Mouse (Mus musculus) liver, postnatal 0 days (tissue): ENCODE results near the gene Robo1. TPM values are rescaled to one million over a fixed set of nuclear protein-coding genes. Genes with fewer than 3 reads are reported as not detected.
A peak's percentile ranks its signal among the peaks of the same experiment; 100 is the strongest.

Source experiments
- ATAC-seq: fragments of 200-750 bp; cut with Nextera tagmentation; 2 replicates; pipeline ENCODE4 v1.8.0; 2017; ENCODE audit warnings: mild to moderate bottlenecking, moderate library complexity
- DNase-seq: peaks from one replicate; pipeline ENCODE4 v3.0.0-alpha.2; 2016
- H3K27ac ChIP-seq: fragments of 300-500 bp; sonication (generic); 2 replicates; pipeline ENCODE4 v1.5.1; 2014; ENCODE audit warnings: antibody characterized with exemption, moderate library complexity, mild to moderate bottlenecking, low read depth
- H3K27me3 ChIP-seq: fragments of 300-500 bp; sonication (generic); 2 replicates; pipeline ENCODE4 v1.6.1; 2014; ENCODE audit warnings: low read length, control low read depth, mixed read lengths; ENCODE audit not compliant: insufficient read depth
- H3K36me3 ChIP-seq: fragments of 300-500 bp; sonication (generic); replicated peaks from 2 replicates; pipeline ENCODE4 v1.6.1; 2014; ENCODE audit warnings: mild to moderate bottlenecking, control low read depth, low read length, moderate library complexity, mixed read lengths; ENCODE audit not compliant: insufficient read depth
- H3K4me1 ChIP-seq: fragments of 300-500 bp; sonication (generic); 2 replicates; pipeline ENCODE4 v1.6.1; 2014; ENCODE audit warnings: antibody characterized with exemption, mild to moderate bottlenecking, control low read depth; ENCODE audit not compliant: insufficient read depth
- H3K4me2 ChIP-seq: fragments of 300-500 bp; sonication (generic); 2 replicates; pipeline ENCODE4 v1.6.1; 2014; ENCODE audit warnings: low read depth, mild to moderate bottlenecking, low read length, moderate library complexity, mixed read lengths
- H3K4me3 ChIP-seq: fragments of 300-500 bp; sonication (generic); 2 replicates; pipeline ENCODE4 v1.5.1; 2014; ENCODE audit warnings: low read depth, low read length
- H3K9ac ChIP-seq: fragments of 300-500 bp; sonication (generic); replicated peaks from 2 replicates; pipeline ENCODE4 v1.6.1; 2014; ENCODE audit warnings: mild to moderate bottlenecking, moderate library complexity
- H3K9me3 ChIP-seq: fragments of 300-500 bp; sonication (generic); 2 replicates; pipeline ENCODE4 v1.6.1; 2016; ENCODE audit warnings: mild to moderate bottlenecking, control low read depth, low read length, mixed read lengths
- CTCF ChIP-seq: sonication (generic); IDR thresholded peaks from 2 replicates; pipeline ENCODE4 v1.5.1; 2016; ENCODE audit warnings: antibody characterized with exemption, low read depth
- EP300 ChIP-seq: IDR thresholded peaks from 2 replicates; pipeline ENCODE4 v1.6.1; 2016; ENCODE audit warnings: antibody characterized with exemption, low read depth, mild to moderate bottlenecking
- WGBS: fragments of 180-500 bp; shearing (Covaris S2); extraction: QIAGEN DNeasy Blood & Tissue Kit; methylation state at CpG from one replicate; pipeline ENCODE4 v1.1.7; 2014; ENCODE audit not compliant: insufficient replicate concordance; 5-methylcytosine and 5-hydroxymethylcytosine counted together
- polyA plus RNA-seq: library from polyadenylated mRNA; unstranded; fragments of >200 nt; fragmentation: Nextera tagmentation; extraction: Ambion mirVana; gene quantifications from 2 replicates; pipeline ENCODE4 v1.2.1, GENCODE M21; 2015

The Robo1 gene
- polyA plus RNA-seq, 1 experiment from 2014 or later: 2.4 TPM

DNA sequence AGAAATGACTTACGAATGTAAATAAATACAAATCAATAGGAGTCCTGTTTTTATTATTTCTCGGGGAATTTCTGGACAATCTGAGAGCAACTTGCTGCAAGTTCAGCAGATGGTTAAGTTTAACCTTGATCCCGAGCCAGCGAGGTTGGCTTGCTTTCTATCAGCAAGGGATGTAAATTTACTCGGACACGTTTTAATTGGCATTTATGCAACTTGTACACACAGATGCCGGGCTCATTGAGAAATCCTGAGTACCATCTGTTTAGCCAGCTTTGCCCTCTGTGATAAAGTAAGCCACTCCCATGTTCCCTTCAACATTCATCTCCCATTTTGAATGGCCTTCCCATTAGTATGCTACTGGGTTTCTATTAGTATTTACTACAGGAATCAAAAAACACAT is 580.0 kb downstream of the Robo1 start:
- H3K9ac ChIP-seq: no peak overlapping the region
- no peak overlapping the region for H3K27ac ChIP-seq
- no peak overlapping the region for H3K4me3 ChIP-seq
- no peaks in the 10 kb centered on the region for H3K27me3 ChIP-seq
- no peaks in the 10 kb centered on the region for H3K36me3 ChIP-seq
- no peaks in the 10 kb centered on the region for H3K9me3 ChIP-seq
- no peak overlapping the region for H3K4me2 ChIP-seq
- 51% methylated on average over 7 of the region's 7 CpGs for WGBS
- ATAC-seq (peak; percentile 62), DNase-seq (peak; percentile 15)
- no peak for TF ChIP-seq CTCF
- no peak for TF ChIP-seq EP300
- H3K4me1 ChIP-seq: no peaks in the 10 kb centered on the region

DNA sequence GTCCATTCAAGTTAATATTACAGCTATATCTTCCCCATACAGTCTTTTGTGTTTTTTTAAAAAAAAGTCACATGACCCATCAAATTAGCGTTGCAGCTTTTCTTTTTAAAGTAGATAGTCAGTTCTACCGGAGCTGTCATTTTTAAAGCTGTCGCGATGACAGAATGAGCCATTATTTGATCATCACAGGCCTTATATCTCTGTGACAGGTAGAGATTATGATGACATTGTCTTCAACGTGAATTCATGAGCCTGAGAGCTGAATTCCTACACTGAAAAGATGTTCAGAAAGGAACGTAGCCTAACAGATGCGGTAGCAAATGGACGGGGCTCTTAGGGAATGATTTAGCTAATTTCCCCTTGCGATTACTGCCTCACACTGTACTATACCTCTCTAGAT is 581.3 kb downstream of the Robo1 start:
- 84% methylated on average over 9 of the region's 9 CpGs for WGBS

DNA sequence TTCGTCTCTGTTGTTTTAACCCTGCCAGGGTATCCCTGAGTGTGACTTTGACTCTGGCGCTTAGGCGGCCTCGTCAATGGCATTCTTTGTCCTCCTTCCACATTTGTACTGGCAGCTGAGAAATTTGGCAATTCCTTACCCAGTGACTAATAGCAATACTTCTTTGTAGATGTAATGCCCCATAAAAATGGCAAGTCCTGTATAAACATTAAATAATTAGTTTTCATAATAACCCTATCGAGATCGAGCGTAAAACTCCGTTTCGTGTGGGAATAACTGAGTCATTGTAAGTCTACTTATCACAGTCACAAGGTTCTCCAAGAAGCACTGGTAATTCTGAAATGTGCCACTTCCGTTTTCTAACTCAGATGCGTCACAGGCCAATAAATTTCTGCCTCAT is 589.0 kb downstream of the Robo1 start:
- no peak overlapping the region for H3K4me2 ChIP-seq
- ATAC-seq (no peak), DNase-seq (no peak)
- H3K36me3 ChIP-seq: no peaks in the 10 kb centered on the region
- H3K9me3 ChIP-seq: no peaks in the 10 kb centered on the region
- no peaks in the 10 kb centered on the region for H3K4me1 ChIP-seq
- H3K4me3 ChIP-seq: no peak overlapping the region
- no peaks in the 10 kb centered on the region for H3K27me3 ChIP-seq
- H3K27ac ChIP-seq: no peak overlapping the region
- H3K9ac ChIP-seq: no peak overlapping the region
- TF ChIP-seq EP300 (no peak), CTCF (no peak)
- 81% methylated on average over 11 of the region's 11 CpGs for WGBS

More for the DNA sequence above, 581.3 kb downstream of the Robo1 start:
- Histone ChIP-seq H3K4me2 (no peak overlapping the region), H3K9ac (no peak overlapping the region), H3K9me3 (no peaks in the 10 kb centered on the region), H3K4me1 (no peaks in the 10 kb centered on the region), H3K27ac (no peak overlapping the region), H3K4me3 (no peak overlapping the region), H3K36me3 (no peaks in the 10 kb centered on the region), H3K27me3 (no peaks in the 10 kb centered on the region)
- no peak for TF ChIP-seq CTCF
- ATAC-seq: no peak
- DNase-seq: no peak

DNA sequence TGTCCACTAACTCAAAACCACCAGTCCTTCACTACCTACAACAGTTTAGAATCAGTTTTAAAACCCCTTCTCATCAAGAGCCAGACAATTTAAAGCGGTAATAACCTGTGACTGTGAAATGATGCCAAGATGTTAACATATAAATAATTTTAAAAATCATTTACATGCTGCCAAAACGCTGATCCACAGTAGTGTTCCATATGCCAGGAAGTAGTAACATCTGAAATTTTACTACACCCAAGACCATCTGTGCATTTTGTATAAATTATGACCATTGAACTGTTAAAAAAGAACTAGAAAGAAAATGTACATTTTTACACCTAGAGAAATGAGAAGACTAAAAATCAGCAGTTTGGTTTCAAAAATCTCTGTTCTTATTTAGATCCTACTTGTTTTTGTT is 600.8 kb downstream of the Robo1 start:
- no peaks in the 10 kb centered on the region for H3K9me3 ChIP-seq
- TF ChIP-seq CTCF: no peak
- TF ChIP-seq EP300: no peak
- H3K4me1 ChIP-seq: no peaks in the 10 kb centered on the region
- no peak overlapping the region for H3K4me3 ChIP-seq
- H3K9ac ChIP-seq: no peak overlapping the region
- no peak for DNase-seq
- H3K27me3 ChIP-seq: no peaks in the 10 kb centered on the region
- no peaks in the 10 kb centered on the region; the same call in 1 of the 2 replicates for H3K36me3 ChIP-seq
- H3K4me2 ChIP-seq: no peak overlapping the region
- WGBS: 65% methylated on average over 2 of the region's 2 CpGs
- no peak for ATAC-seq
- no peak overlapping the region for H3K27ac ChIP-seq

DNA sequence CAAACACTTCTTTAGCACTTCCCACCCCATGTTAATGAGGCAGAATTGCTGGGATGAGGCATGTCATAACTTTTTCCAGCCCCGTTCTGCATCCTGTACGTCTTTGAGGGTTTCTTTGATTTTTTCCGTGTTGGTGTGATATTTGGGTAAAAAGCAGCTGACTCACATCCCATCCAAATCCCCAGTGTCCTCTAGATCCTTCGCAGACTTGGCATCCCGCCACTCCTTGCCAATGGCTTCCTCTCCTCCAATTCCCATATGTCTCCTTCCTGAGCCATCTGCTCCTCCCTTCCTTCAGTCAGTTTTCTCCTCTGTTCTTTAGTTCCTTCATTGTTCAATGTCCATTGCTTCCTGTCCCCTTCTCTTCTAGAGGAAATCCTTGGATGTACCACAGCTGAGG is 605.0 kb downstream of the Robo1 start:
- Histone ChIP-seq H3K4me2 (no peak overlapping the region), H3K36me3 (no peaks in the 10 kb centered on the region), H3K27ac (no peak overlapping the region), H3K4me1 (no peaks in the 10 kb centered on the region), H3K9ac (no peak overlapping the region), H3K9me3 (no peaks in the 10 kb centered on the region), H3K27me3 (no peaks in the 10 kb centered on the region), H3K4me3 (no peak overlapping the region)
- no peak for ATAC-seq
- peak; percentile 18 for DNase-seq
- TF ChIP-seq EP300 (no peak), CTCF (no peak)
- WGBS: 58% methylated on average over 5 of the region's 5 CpGs

DNA sequence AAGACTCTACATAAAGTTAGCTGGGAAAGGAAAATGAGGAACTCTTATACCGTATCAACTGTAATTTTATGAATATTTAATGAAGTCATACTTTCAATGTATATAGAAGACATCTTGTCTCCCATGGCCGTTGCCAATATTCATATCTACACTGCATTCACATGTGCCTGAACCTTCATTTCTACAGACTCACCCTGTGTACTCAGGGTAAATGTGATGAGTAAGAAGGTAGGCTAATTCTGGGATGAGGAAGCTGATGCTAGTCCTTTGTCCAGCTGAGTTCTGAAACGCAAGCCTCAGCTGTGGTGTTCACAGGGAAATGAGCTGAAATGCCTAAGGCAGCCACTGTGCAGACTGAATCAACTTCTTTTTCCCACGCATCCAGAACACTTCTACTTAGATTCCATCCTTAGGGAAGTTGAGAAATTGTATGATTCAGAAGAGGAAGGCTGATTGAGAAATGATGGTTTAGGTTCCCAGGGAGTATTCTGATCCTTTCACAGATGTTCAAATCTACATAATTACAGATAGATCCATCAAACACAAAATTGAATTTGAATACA is 606.0 kb downstream of the Robo1 start:
- Histone ChIP-seq H3K9me3 (no peaks in the 10 kb centered on the region), H3K4me1 (no peaks in the 10 kb centered on the region), H3K36me3 (no peaks in the 10 kb centered on the region), H3K4me3 (no peak overlapping the region), H3K9ac (no peak overlapping the region), H3K27ac (no peak overlapping the region), H3K27me3 (no peaks in the 10 kb centered on the region), H3K4me2 (no peak overlapping the region)
- TF ChIP-seq CTCF: no peak
- no peak for TF ChIP-seq EP300
- ATAC-seq (no peak), DNase-seq (no peak)
- 72% methylated on average over 4 of the region's 4 CpGs for whole genome bisulfite sequencing

DNA sequence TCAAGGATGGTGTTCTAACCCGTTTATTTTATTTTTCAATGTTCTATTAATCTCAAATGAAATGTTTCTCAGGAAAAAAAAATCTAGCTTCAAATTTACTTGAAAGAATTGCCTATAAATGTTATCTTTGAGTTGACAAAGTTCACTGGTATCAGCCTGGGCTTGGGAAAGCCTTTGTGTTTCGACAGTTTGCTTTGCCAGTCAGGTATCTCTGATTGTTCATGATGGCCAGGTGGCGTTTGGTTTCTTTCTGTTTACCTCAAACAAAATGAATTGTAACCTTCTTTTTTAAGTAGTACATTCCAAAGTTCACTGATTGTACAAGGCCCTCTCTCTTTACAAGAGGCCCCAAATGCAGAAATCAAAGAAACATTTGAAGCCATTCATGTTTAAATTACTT is 611.9 kb downstream of the Robo1 start:
- Histone ChIP-seq H3K36me3 (no peaks in the 10 kb centered on the region), H3K27me3 (no peaks in the 10 kb centered on the region), H3K4me1 (no peaks in the 10 kb centered on the region), H3K27ac (no peak overlapping the region), H3K9ac (no peak overlapping the region), H3K4me3 (no peak overlapping the region), H3K9me3 (no peaks in the 10 kb centered on the region), H3K4me2 (no peak overlapping the region)
- ATAC-seq (no peak), DNase-seq (no peak)
- TF ChIP-seq EP300 (no peak), CTCF (no peak)
- 45% methylated on average over 3 of the region's 3 CpGs for WGBS
